Mouse (Mus musculus) kidney, embryonic 16.5 days (tissue): ENCODE results near the gene Pskh1. TPM values are rescaled to one million over a fixed set of nuclear protein-coding genes. Genes with fewer than 3 reads are reported as not detected.

Experiments
- ATAC-seq: fragments of 200-750 bp; cut with Nextera tagmentation; 2 replicates; pipeline ENCODE4 v1.8.0; 2017; ENCODE audit warnings: moderate TSS enrichment; ENCODE audit not compliant: low FRiP score, low TSS enrichment
- H3K27ac ChIP-seq: fragments of 300-500 bp; sonication (generic); 2 replicates; pipeline ENCODE4 v1.5.1; 2014; ENCODE audit warnings: low read length
- H3K27me3 ChIP-seq: fragments of 300-500 bp; sonication (generic); 2 replicates; pipeline ENCODE4 v1.6.1; 2014; ENCODE audit warnings: low read length, control low read depth, mixed read lengths; ENCODE audit not compliant: insufficient read depth
- H3K36me3 ChIP-seq: fragments of 300-500 bp; sonication (generic); 2 replicates; pipeline ENCODE4 v1.6.1; 2014; ENCODE audit warnings: low read length, control low read depth, mixed read lengths; ENCODE audit not compliant: insufficient read depth
- H3K4me1 ChIP-seq: fragments of 300-500 bp; sonication (generic); 2 replicates; pipeline ENCODE4 v1.6.1; 2014; ENCODE audit warnings: low read length, control low read depth, mixed read lengths; ENCODE audit not compliant: insufficient read depth
- H3K4me2 ChIP-seq: fragments of 300-500 bp; sonication (generic); replicated peaks from 2 replicates; pipeline ENCODE4 v1.6.1; 2014; ENCODE audit warnings: low read depth, low read length
- H3K4me3 ChIP-seq: fragments of 300-500 bp; sonication (generic); 2 replicates; pipeline ENCODE4 v1.5.1; 2014; ENCODE audit warnings: mild to moderate bottlenecking, low read length
- H3K9ac ChIP-seq: fragments of 300-500 bp; sonication (generic); replicated peaks from 2 replicates; pipeline ENCODE4 v1.6.1; 2014; ENCODE audit warnings: low read length
- H3K9me3 ChIP-seq: fragments of 300-500 bp; sonication (generic); 2 replicates; pipeline ENCODE4 v1.6.1; 2016; ENCODE audit warnings: low read length, control low read depth
- WGBS: fragments of 180-500 bp; shearing (Covaris S2); extraction: QIAGEN DNeasy Blood & Tissue Kit; methylation state at CpG from one replicate; pipeline ENCODE4 v1.1.7; 2014; 5-methylcytosine and 5-hydroxymethylcytosine counted together
- polyA plus RNA-seq: library from polyadenylated mRNA; unstranded; fragments of >200 nt; fragmentation: Nextera tagmentation; extraction: Ambion mirVana; gene quantifications from 2 replicates; pipeline ENCODE4 v1.2.1, GENCODE M21; 2015

Pskh1 gene
- polyA plus RNA-seq, 1 experiment from 2014 or later: 46.7 TPM

DNA sequence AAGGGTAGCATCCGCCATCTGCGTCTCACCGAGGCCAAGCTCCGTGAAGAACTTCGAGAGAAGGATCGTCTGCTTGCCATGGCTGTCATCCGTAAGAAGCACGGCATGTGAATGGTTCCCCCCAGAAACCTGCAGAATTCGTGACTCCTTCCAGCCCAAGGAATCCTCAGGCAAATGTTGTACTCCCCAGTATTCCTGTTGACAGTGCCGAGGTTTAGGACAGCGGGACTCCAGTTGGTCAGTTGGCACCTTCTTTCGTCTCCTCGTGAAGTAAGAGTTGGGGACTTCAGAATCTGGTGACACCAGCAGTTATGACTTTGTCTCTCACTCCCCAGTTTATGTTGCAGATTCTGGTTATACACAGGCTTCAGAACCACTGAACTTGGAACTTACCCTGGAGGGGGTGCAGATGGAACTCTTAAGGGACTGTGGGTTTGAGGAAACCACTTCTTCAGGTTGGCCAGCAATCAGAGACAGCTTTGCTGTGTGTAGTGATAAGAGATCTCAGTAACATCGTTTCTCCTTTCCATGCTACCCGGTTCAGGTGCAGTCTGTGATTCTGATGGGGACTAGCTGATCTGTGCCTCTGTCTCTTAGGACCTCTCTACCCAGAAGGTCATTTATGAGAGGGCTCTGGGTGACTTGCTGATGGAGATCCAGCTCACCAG lies 43.9 kb upstream of the Pskh1 start:
- Histone ChIP-seq H3K9me3 (no peaks in the 10 kb centered on the region), H3K27me3 (no peaks in the 10 kb centered on the region), H3K4me1 (peaks cover 33% of the 10 kb centered on the region), H3K27ac (peak overlapping the region; percentile 87; the same call in 1 of the 2 replicates), H3K36me3 (peaks cover 2% of the 10 kb centered on the region; the same call in 1 of the 2 replicates), H3K4me3 (peak overlapping the region; percentile 84), H3K4me2 (peak overlapping the region; percentile 95), H3K9ac (peak overlapping the region; percentile 81)
- no peak for ATAC-seq
- 12% methylated on average over 15 of the region's 15 CpGs for WGBS

DNA sequence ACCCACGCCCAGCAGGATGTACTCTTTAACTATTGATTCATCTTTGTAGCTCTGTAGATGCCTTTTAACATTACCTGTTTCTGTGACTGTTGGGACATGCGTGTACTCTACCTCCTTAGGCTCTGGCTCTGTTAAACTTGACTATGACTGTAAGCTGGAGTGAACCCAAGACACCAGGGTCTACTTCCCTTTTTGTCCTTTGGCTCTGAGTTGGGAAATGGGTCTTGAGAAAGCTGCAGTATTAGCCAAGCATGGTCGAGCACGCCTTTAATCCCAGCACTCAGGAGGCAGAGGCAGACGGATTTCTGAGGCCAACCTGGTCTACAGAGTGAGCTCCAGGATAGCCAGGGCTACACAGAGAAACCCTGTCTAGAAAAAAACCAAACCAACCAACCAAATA lies 41.7 kb upstream of the Pskh1 start:
- no peak overlapping the region for H3K9ac ChIP-seq
- H3K4me1 ChIP-seq: peaks cover 45% of the 10 kb centered on the region
- no peak overlapping the region for H3K27ac ChIP-seq
- no peaks in the 10 kb centered on the region for H3K27me3 ChIP-seq
- 86% methylated on average over 5 of the region's 5 CpGs for WGBS
- H3K36me3 ChIP-seq: peaks cover 2% of the 10 kb centered on the region; the same call in 1 of the 2 replicates
- no peak overlapping the region for H3K4me2 ChIP-seq
- H3K9me3 ChIP-seq: no peaks in the 10 kb centered on the region
- no peak for ATAC-seq
- H3K4me3 ChIP-seq: no peak overlapping the region

DNA sequence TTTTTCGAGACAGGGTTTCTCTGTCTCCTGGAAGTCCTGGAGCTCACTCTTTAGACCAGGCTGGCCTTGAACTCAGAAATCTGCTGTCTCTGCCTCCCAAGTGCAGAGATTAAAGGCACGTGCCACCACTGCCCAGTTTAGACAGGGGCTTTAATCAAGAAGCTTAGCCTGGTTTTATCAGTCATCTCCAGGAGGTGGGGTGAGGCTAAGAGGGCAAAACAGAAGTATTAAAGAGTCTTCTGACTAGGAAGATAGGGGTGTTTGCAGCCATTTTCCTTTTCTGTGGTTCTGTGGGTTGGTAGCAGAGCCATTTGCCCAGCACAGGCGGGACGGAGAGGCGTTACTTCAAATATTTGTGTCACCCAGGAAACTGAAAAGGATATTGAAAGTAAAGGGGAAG lies 40.9 kb upstream of the Pskh1 start:
- Histone ChIP-seq H3K9me3 (no peaks in the 10 kb centered on the region), H3K4me2 (no peak overlapping the region), H3K36me3 (peaks cover 2% of the 10 kb centered on the region; the same call in 1 of the 2 replicates), H3K27me3 (no peaks in the 10 kb centered on the region), H3K27ac (peak overlapping the region; percentile 96), H3K4me3 (no peak overlapping the region), H3K9ac (0 out of 2 replicates have a peak overlapping the region, but pooled peaks have one; percentile 7), H3K4me1 (peaks cover 43% of the 10 kb centered on the region)
- no peak for ATAC-seq
- 63% methylated on average over 5 of the region's 5 CpGs for WGBS

DNA sequence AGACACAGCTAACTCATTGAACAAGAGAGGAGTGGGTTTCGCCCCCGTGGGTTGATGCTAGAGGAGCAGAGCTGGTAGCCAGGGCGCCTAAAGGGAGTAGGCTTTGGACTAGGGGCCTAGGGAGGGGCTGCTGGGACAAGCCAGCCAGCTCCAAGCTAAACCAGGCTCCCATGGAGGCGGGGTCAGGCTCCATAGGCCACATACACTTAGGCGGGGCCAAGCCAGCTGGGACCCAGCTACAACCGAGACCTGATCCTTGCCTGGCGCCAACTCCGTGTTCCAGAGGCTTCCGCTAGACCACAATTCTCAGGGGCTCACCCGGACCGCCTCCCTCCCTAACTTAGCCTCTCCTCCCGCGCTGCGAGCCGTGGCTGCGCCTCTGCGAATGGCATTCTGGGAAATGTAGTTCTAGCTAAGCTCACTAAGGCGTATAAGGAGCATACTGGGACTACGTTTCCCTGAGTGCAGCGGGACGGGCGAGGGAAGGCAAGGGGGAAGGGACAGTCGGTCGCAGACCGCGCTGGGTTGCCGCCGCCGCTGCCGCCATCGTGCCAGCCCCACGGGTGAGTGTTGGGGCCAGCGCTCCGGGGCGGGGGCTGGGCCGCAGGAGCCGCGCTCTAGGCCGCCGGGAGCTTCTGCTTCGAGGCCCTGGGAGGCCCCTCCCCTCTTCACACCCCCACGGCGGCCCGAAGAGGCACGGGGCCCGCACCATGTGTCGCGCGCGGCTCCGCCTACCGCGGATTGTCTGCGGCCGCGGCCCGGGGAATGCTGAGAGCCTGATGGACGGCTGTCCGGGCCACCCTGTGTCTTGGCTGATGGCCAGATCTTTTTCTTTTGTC lies 39.9 kb upstream of the Pskh1 start, which contains the start of gene Nutf2:
Nutf2 (plus strand) TSS at position 438 of the 839 bp plus-strand sequence.
- Histone ChIP-seq H3K9me3 (no peaks in the 10 kb centered on the region), H3K27me3 (no peaks in the 10 kb centered on the region), H3K4me3 (peak within 1 kb of the TSS; percentile 85), H3K27ac (peak within 1 kb of the TSS; percentile 96), H3K4me1 (peaks cover 42% of the 10 kb centered on the region), H3K9ac (peak within 1 kb of the TSS; percentile 89), H3K4me2 (peak within 1 kb of the TSS; percentile 69), H3K36me3 (peaks cover 6% of the 10 kb centered on the region; the same call in 1 of the 2 replicates)
- peak; percentile 99 for ATAC-seq
- WGBS: under 1% methylated on average over 48 of the region's 59 CpGs

DNA sequence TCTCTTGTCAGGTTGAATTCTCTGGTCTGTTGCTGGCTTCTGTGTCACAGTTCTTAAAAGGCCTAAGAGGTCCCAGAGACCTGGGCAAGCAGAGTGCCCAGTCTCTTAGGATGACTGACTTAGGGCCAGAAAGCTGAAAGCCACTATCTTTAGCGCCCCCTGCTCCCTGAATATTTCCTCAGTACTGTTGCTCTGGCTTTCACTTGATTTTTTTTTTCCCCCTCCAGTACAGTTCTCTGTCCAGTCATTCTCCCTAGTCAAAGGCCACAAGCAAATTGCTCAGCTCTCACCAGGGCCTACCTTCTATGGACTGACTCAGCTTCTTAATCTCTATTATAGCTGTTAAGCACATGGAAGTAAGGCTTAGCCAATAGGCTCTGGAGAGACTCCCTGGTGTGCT lies 38.3 kb upstream of the Pskh1 start:
- Histone ChIP-seq H3K4me2 (peak overlapping the region; percentile 69), H3K4me3 (peak overlapping the region; percentile 85), H3K36me3 (peaks cover 15% of the 10 kb centered on the region), H3K9ac (peak overlapping the region; percentile 89), H3K4me1 (peaks cover 30% of the 10 kb centered on the region), H3K9me3 (no peaks in the 10 kb centered on the region), H3K27ac (no peak overlapping the region), H3K27me3 (no peaks in the 10 kb centered on the region)
- 5% methylated on average over 1 of the region's 1 CpGs for WGBS
- no peak for ATAC-seq

DNA sequence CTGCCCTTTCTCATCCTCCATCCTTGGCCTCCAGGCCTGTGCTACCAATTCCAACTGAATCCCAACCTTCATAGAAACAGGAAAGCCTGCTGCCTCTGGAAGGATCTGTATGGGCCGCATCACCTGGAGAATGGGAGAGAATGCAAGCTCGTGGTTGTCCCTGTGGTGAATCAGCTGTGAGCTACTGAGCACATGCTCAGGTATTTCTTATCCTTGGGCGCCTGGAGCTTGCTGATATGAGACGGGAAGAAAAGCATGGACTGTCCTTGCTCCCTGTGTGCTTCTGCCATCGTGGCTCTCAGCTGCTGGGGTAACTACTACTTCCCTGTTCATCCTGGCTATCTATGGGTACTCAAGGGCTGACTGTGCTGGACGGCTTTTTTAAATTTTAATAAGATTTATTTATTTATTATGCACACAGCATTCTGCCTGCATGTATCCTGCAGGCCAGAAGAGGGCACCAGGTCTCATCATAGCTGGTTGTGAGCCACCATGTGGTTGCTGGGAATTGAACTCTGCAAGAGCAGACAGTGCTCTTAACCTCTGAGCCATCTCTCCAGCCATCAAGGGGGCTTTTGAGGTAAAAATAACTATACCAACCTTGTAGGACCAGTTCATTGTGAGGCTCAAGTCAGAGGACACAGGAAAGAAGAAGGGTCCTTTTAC lies 33.7 kb upstream of the Pskh1 start:
- peaks cover 11% of the 10 kb centered on the region for H3K4me1 ChIP-seq
- H3K4me3 ChIP-seq: no peak overlapping the region
- 80% methylated on average over 6 of the region's 6 CpGs for WGBS
- no peak overlapping the region for H3K9ac ChIP-seq
- peaks cover 44% of the 10 kb centered on the region for H3K36me3 ChIP-seq
- H3K4me2 ChIP-seq: no peak overlapping the region
- H3K27ac ChIP-seq: no peak overlapping the region
- H3K27me3 ChIP-seq: no peaks in the 10 kb centered on the region
- ATAC-seq: no peak
- no peaks in the 10 kb centered on the region for H3K9me3 ChIP-seq

DNA sequence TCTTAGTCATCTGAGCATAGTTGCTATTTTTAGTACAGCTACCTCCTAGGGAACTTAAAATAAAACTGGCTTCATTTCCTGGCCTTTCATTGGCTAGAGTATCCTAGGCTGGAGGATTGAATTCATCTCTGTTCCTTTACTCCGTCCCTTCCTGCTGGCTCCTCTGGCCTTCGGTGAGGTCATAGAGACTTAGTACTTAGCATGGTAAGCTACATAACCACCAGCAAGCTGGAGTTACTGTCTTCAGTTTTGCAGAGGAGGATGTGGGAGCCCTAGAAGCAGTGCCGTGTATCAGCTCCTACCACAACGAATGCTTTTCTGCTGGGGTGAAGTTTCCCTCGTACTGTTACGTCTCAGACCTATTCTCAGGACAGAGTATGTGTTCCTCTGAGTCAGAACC lies 25.9 kb upstream of the Pskh1 start:
- H3K9ac ChIP-seq: no peak overlapping the region
- 80% methylated on average over 6 of the region's 6 CpGs for whole genome bisulfite sequencing
- peaks cover 63% of the 10 kb centered on the region for H3K36me3 ChIP-seq
- no peaks in the 10 kb centered on the region for H3K9me3 ChIP-seq
- H3K4me3 ChIP-seq: no peak overlapping the region
- ATAC-seq: no peak
- H3K27ac ChIP-seq: peak overlapping the region; percentile 61; the same call in 1 of the 2 replicates
- H3K4me2 ChIP-seq: no peak overlapping the region
- no peaks in the 10 kb centered on the region for H3K27me3 ChIP-seq
- H3K4me1 ChIP-seq: no peaks in the 10 kb centered on the region

DNA sequence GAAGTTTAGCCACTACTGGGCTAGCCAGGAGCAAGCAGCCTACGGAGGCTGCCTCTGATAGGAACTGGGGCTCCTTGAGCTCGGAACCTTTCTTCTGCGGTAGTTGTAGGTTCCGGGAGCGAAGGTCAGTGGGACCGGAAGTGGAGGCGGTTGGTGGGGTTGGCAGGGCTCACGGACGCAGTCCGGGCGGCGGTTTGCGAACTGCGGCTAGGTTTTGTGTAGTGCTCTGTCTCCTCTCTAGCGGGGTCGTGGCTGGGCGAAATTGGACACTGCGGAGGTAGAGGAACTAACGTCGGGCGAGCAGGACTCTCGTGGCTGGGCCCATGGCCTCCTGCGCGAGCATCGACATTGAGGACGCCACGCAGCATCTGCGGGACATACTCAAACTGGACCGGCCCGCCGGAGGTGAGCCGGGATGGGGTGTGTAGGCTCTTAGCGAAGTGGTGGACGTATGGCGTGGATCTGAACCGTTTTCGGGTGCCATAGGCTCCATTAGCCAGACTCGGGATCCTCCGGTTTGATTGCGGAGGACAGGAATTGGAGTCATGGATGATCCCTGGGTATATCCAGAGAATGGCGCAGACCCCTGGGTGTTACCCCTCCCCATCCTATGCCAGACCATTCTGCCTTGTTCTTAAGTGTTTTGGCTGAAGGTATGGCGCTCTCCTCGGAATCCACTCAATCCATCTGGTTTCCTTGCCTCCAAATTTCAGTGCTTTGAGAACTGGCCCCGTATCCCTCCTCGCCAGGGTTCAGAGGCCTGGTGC lies 19.3 kb upstream of the Pskh1 start, which contains the start of gene Edc4:
Edc4 (plus strand) TSS at position 128 of the 767 bp plus-strand sequence.
- Histone ChIP-seq H3K36me3 (peaks cover 46% of the 10 kb centered on the region), H3K4me3 (peak within 1 kb of the TSS; percentile 85), H3K4me2 (peak within 1 kb of the TSS; percentile 87), H3K27ac (peak within 1 kb of the TSS; percentile 44; the same call in 1 of the 2 replicates), H3K9me3 (no peaks in the 10 kb centered on the region), H3K4me1 (peaks cover 18% of the 10 kb centered on the region), H3K9ac (peak within 1 kb of the TSS; percentile 92), H3K27me3 (no peaks in the 10 kb centered on the region)
- under 1% methylated on average over 45 of the region's 45 CpGs for WGBS
- peak; percentile 84 for ATAC-seq
